Mouse (Mus musculus): ENCODE results near the gene B4galt5.

- no peak for TF ChIP-seq CTCF (conservative IDR thresholded peaks at IDR 0.05; ENCODE audit: low read length)
- TF ChIP-seq POU5F1 (IDR thresholded peaks at IDR 0.05; ENCODE audit: borderline replicate concordance, low read length), result no peak
- no peak for TF ChIP-seq NANOG (IDR thresholded peaks at IDR 0.05; ENCODE audit: borderline replicate concordance, low read length)
Measured at GRCm38 (mm10) chr2:167313501-167314326, 35.3 kb downstream of the B4galt5 start.

Measured in E14TG2a.4 (cell line).